Mouse (Mus musculus): ENCODE results near the gene Plekhf1. TPM values are rescaled to one million over a fixed set of nuclear protein-coding genes. Genes with fewer than 3 reads are reported as not detected.

Gene Plekhf1
- 2.8 and 3.6 TPM in 2 replicates for polyA plus RNA-seq (2016; fragmentation: Nextera tagmentation; extraction: Ambion mirVana)

- ATAC-seq (ENCODE audit: insufficient number of reproducible peaks, insufficient read depth, low FRiP score, low TSS enrichment), result peak; percentile 88
- Histone ChIP-seq H3K27ac (peak within 1 kb of the TSS; percentile 57; the same call in 1 of the 2 replicates), H3K4me1 (0 out of 2 replicates have a peak, but pooled peaks cover 5% of the 10 kb centered on the region), H3K9me3 (no peaks in the 10 kb centered on the region), H3K4me2 (replicated peaks) (peak within 1 kb of the TSS; percentile 76), H3K4me3 (peak within 1 kb of the TSS; percentile 58), H3K36me3 (no peaks in the 10 kb centered on the region), H3K9ac (peak within 1 kb of the TSS; percentile 60), H3K27me3 (peaks cover 15% of the 10 kb centered on the region)
- under 1% methylated on average over 36 of the region's 36 CpGs for WGBS
Observed at GRCm38 (mm10) chr7:38227900-38228298, at the start of gene Plekhf1. Gene Plekhf1, minus strand, starts transcription at chr7:38228016.

- Histone ChIP-seq H3K27me3 (no peaks in the 10 kb centered on the region), H3K4me2 (replicated peaks) (no peak overlapping the region), H3K9me3 (no peaks in the 10 kb centered on the region), H3K9ac (no peak overlapping the region), H3K4me3 (no peak overlapping the region), H3K27ac (no peak overlapping the region), H3K36me3 (peaks cover 7% of the 10 kb centered on the region), H3K4me1 (peaks cover 12% of the 10 kb centered on the region)
- ATAC-seq (ENCODE audit: insufficient number of reproducible peaks, insufficient read depth, low FRiP score, low TSS enrichment), result no peak
Observed at GRCm38 (mm10) chr7:38272551-38272950, 44.7 kb upstream of the Plekhf1 start.

- Histone ChIP-seq H3K9ac (peak overlapping the region; percentile 81; the same call in 1 of the 2 replicates), H3K4me1 (peaks cover 12% of the 10 kb centered on the region), H3K4me3 (peak overlapping the region; percentile 76), H3K36me3 (peaks cover 14% of the 10 kb centered on the region), H3K4me2 (replicated peaks) (peak overlapping the region; percentile 88), H3K27me3 (no peaks in the 10 kb centered on the region), H3K9me3 (no peaks in the 10 kb centered on the region), H3K27ac (no peak overlapping the region)
- WGBS, result 8% methylated on average over 4 of the region's 4 CpGs
- ATAC-seq (ENCODE audit: insufficient number of reproducible peaks, insufficient read depth, low FRiP score, low TSS enrichment), result no peak
Observed at GRCm38 (mm10) chr7:38271859-38272258, 44.0 kb upstream of the Plekhf1 start.

- H3K27ac ChIP-seq, result peak overlapping the region; percentile 69
- peak overlapping the region; percentile 76 for H3K4me3 ChIP-seq
- peak overlapping the region; percentile 81 for H3K9ac ChIP-seq
- 0% methylated on average over 11 of the region's 11 CpGs for WGBS
- peaks cover 12% of the 10 kb centered on the region for H3K4me1 ChIP-seq
- no peaks in the 10 kb centered on the region for H3K9me3 ChIP-seq
- H3K36me3 ChIP-seq, result peaks cover 18% of the 10 kb centered on the region
- no peaks in the 10 kb centered on the region for H3K27me3 ChIP-seq
- peak; percentile 43; the same call in 1 of the 2 replicates for ATAC-seq (ENCODE audit: insufficient number of reproducible peaks, insufficient read depth, low FRiP score, low TSS enrichment)
- peak overlapping the region; percentile 88 for H3K4me2 ChIP-seq (replicated peaks)
Observed at GRCm38 (mm10) chr7:38271511-38271811, 43.6 kb upstream of the Plekhf1 start.

GRCm38 (mm10) chr7:38270703-38271510 lies 43.1 kb upstream of the Plekhf1 start, which contains the start of gene Pop4:
Gene Pop4, minus strand, starts transcription at chr7:38271423.
- ATAC-seq (ENCODE audit: insufficient number of reproducible peaks, insufficient read depth, low FRiP score, low TSS enrichment), result peak; percentile 85
- under 1% methylated on average over 38 of the region's 38 CpGs for WGBS
- Histone ChIP-seq H3K9ac (peak within 1 kb of the TSS; percentile 81), H3K27me3 (no peaks in the 10 kb centered on the region), H3K4me2 (replicated peaks) (peak within 1 kb of the TSS; percentile 88), H3K9me3 (no peaks in the 10 kb centered on the region), H3K4me3 (peak within 1 kb of the TSS; percentile 76), H3K27ac (peak within 1 kb of the TSS; percentile 69), H3K36me3 (peaks cover 23% of the 10 kb centered on the region), H3K4me1 (peaks cover 12% of the 10 kb centered on the region)

- 89% methylated on average over 8 of the region's 8 CpGs for WGBS
- ATAC-seq (ENCODE audit: insufficient number of reproducible peaks, insufficient read depth, low FRiP score, low TSS enrichment), result no peak
- peaks cover 61% of the 10 kb centered on the region for H3K36me3 ChIP-seq
Observed at GRCm38 (mm10) chr7:38267006-38267680, 39.3 kb upstream of the Plekhf1 start.

GRCm38 (mm10) chr7:38262406-38262805 lies 34.6 kb upstream of the Plekhf1 start:
- Histone ChIP-seq H3K9ac (no peak overlapping the region), H3K9me3 (no peaks in the 10 kb centered on the region), H3K36me3 (peaks cover 64% of the 10 kb centered on the region), H3K4me1 (no peaks in the 10 kb centered on the region), H3K4me2 (replicated peaks) (no peak overlapping the region), H3K4me3 (no peak overlapping the region), H3K27me3 (no peaks in the 10 kb centered on the region), H3K27ac (no peak overlapping the region)
- WGBS, result 90% methylated on average over 5 of the region's 5 CpGs
- no peak for ATAC-seq (ENCODE audit: insufficient number of reproducible peaks, insufficient read depth, low FRiP score, low TSS enrichment)

More at GRCm38 (mm10) chr7:38267006-38267680, 39.3 kb upstream of the Plekhf1 start:
- Histone ChIP-seq H3K4me2 (replicated peaks) (no peak overlapping the region), H3K9me3 (no peaks in the 10 kb centered on the region), H3K9ac (no peak overlapping the region), H3K27me3 (no peaks in the 10 kb centered on the region), H3K27ac (no peak overlapping the region), H3K4me1 (peaks cover 12% of the 10 kb centered on the region), H3K4me3 (no peak overlapping the region)

- H3K4me3 ChIP-seq, result no peak overlapping the region
- no peaks in the 10 kb centered on the region for H3K4me1 ChIP-seq
- no peaks in the 10 kb centered on the region for H3K27me3 ChIP-seq
- H3K36me3 ChIP-seq, result peaks cover 36% of the 10 kb centered on the region
- no peak overlapping the region for H3K27ac ChIP-seq
- WGBS, result 88% methylated on average over 2 of the region's 2 CpGs
- ATAC-seq (ENCODE audit: insufficient number of reproducible peaks, insufficient read depth, low FRiP score, low TSS enrichment), result no peak
- H3K9ac ChIP-seq, result no peak overlapping the region
- no peaks in the 10 kb centered on the region for H3K9me3 ChIP-seq
- no peak overlapping the region for H3K4me2 ChIP-seq (replicated peaks)
Observed at GRCm38 (mm10) chr7:38259631-38260030, 31.8 kb upstream of the Plekhf1 start.

GRCm38 (mm10) chr7:38253441-38253840 lies 25.6 kb upstream of the Plekhf1 start:
- Histone ChIP-seq H3K27ac (no peak overlapping the region), H3K4me3 (no peak overlapping the region), H3K36me3 (no peaks in the 10 kb centered on the region), H3K4me2 (replicated peaks) (no peak overlapping the region), H3K9me3 (no peaks in the 10 kb centered on the region), H3K27me3 (no peaks in the 10 kb centered on the region), H3K4me1 (no peaks in the 10 kb centered on the region), H3K9ac (no peak overlapping the region)
- no peak for ATAC-seq (ENCODE audit: insufficient number of reproducible peaks, insufficient read depth, low FRiP score, low TSS enrichment)

GRCm38 (mm10) chr7:38251494-38252216 lies 23.8 kb upstream of the Plekhf1 start:
- Histone ChIP-seq H3K36me3 (no peaks in the 10 kb centered on the region), H3K4me3 (no peak overlapping the region), H3K4me1 (no peaks in the 10 kb centered on the region), H3K4me2 (replicated peaks) (no peak overlapping the region), H3K27me3 (no peaks in the 10 kb centered on the region), H3K9me3 (no peaks in the 10 kb centered on the region), H3K27ac (no peak overlapping the region), H3K9ac (no peak overlapping the region)
- WGBS, result 62% methylated on average over 5 of the region's 5 CpGs
- no peak for ATAC-seq (ENCODE audit: insufficient number of reproducible peaks, insufficient read depth, low FRiP score, low TSS enrichment)

GRCm38 (mm10) chr7:38242417-38242816 lies 14.6 kb upstream of the Plekhf1 start:
- Histone ChIP-seq H3K27me3 (no peaks in the 10 kb centered on the region), H3K27ac (no peak overlapping the region), H3K4me3 (no peak overlapping the region), H3K36me3 (no peaks in the 10 kb centered on the region), H3K4me1 (no peaks in the 10 kb centered on the region), H3K9me3 (no peaks in the 10 kb centered on the region), H3K4me2 (replicated peaks) (no peak overlapping the region), H3K9ac (no peak overlapping the region)
- WGBS, result 86% methylated on average over 4 of the region's 4 CpGs
- ATAC-seq (ENCODE audit: insufficient number of reproducible peaks, insufficient read depth, low FRiP score, low TSS enrichment), result no peak

Measured in embryonic facial prominence, embryonic 12.5 days (tissue).